Mouse (Mus musculus) ES-E14 (cell line): Measurements from ENCODE around the gene Iqschfp.

Experiments
- CHD2 ChIP-seq: IDR thresholded peaks from 2 replicates; pipeline ENCODE4 v1.6.1; 2014; ENCODE audit warnings: mild to moderate bottlenecking, low read depth, low read length, inconsistent platforms
- MAFK ChIP-seq: IDR thresholded peaks from 2 replicates; pipeline ENCODE4 v1.6.1; 2014; ENCODE audit warnings: mild to moderate bottlenecking, low read depth, low read length, inconsistent platforms; ENCODE audit not compliant: insufficient read depth
- ZC3H11A ChIP-seq: IDR thresholded peaks from 2 replicates; pipeline ENCODE4 v1.6.1; 2012; ENCODE audit warnings: low read depth, mild to moderate bottlenecking, inconsistent platforms, low read length, borderline replicate concordance
- ZNF384 ChIP-seq: IDR thresholded peaks from 2 replicates; pipeline ENCODE4 v1.6.1; 2012; ENCODE audit warnings: low read depth, low read length, inconsistent platforms

GRCm38 (mm10) chr3:68306726-68307125, 414.7 kb downstream of the Iqschfp start:
- TF ChIP-seq ZNF384 (no peak), MAFK (no peak), ZC3H11A (no peak), CHD2 (0 out of 2 replicates have a peak, but pooled peaks have one; percentile 30)
